Mouse (Mus musculus) adrenal gland, postnatal 14 days (tissue): ENCODE results near the gene Fam219a. TPM values are rescaled to one million over a fixed set of nuclear protein-coding genes. Genes with fewer than 3 reads are reported as not detected.

Experiments used
- DNase-seq: peaks from one replicate; pipeline ENCODE4 v3.0.0; 2021; ENCODE audit warnings: mixed read lengths
- total RNA-seq: library from RNA; stranded (reverse); gene quantifications from 2 replicates; pipeline ENCODE4 v1.2.3, GENCODE M21; 2021

The Fam219a gene
- total RNA-seq, 1 experiment from 2014 or later = 18.2 TPM

GRCm38 (mm10) chr4:41506156-41506555 lies 63.2 kb downstream of the Fam219a start:
- DNase-seq = peak; percentile 88

- DNase-seq = peak; percentile 62
These were observed 64.2 kb downstream of the Fam219a start for GRCm38 (mm10) chr4:41505131-41505551.

- no peak for DNase-seq
These were observed 65.0 kb downstream of the Fam219a start for GRCm38 (mm10) chr4:41504325-41504724.

GRCm38 (mm10) chr4:41502986-41503412 lies 66.3 kb downstream of the Fam219a start, which contains the start of gene AI464131:
Gene AI464131, minus strand, starts transcription at chr4:41503076.
- DNase-seq = peak; percentile 100

- peak; percentile 34 for DNase-seq
These were observed 67.0 kb downstream of the Fam219a start for GRCm38 (mm10) chr4:41502171-41502940.

- DNase-seq = no peak
These were observed 68.6 kb downstream of the Fam219a start for GRCm38 (mm10) chr4:41500787-41501186.

- no peak for DNase-seq
These were observed 69.7 kb downstream of the Fam219a start for GRCm38 (mm10) chr4:41499619-41500018.

- DNase-seq = peak; percentile 36
These were observed 70.4 kb downstream of the Fam219a start for GRCm38 (mm10) chr4:41498921-41499391.

GRCm38 (mm10) chr4:41497995-41498845 lies 71.1 kb downstream of the Fam219a start:
- DNase-seq = no peak

- DNase-seq = peak; percentile 50
These were observed 71.8 kb downstream of the Fam219a start for GRCm38 (mm10) chr4:41497579-41497978.

- DNase-seq = no peak
These were observed 72.3 kb downstream of the Fam219a start for GRCm38 (mm10) chr4:41497046-41497445.

- DNase-seq = no peak
These were observed 73.5 kb downstream of the Fam219a start for GRCm38 (mm10) chr4:41495850-41496249.

- DNase-seq = no peak
These were observed 74.3 kb downstream of the Fam219a start for GRCm38 (mm10) chr4:41495076-41495475.

GRCm38 (mm10) chr4:41494378-41494777 lies 75.0 kb downstream of the Fam219a start:
- DNase-seq = no peak

- DNase-seq = peak; percentile 44
These were observed 75.7 kb downstream of the Fam219a start for GRCm38 (mm10) chr4:41493464-41494116.

- no peak for DNase-seq
These were observed 76.4 kb downstream of the Fam219a start for GRCm38 (mm10) chr4:41492951-41493350.

GRCm38 (mm10) chr4:41481601-41482017 lies 87.7 kb downstream of the Fam219a start:
- DNase-seq = peak; percentile 63

- peak; percentile 56 for DNase-seq
These were observed 89.1 kb downstream of the Fam219a start for GRCm38 (mm10) chr4:41480254-41480653.

- peak; percentile 27 for DNase-seq
These were observed 89.9 kb downstream of the Fam219a start for GRCm38 (mm10) chr4:41479456-41479804.

GRCm38 (mm10) chr4:41478751-41479455 lies 90.4 kb downstream of the Fam219a start:
- no peak for DNase-seq

- no peak for DNase-seq
These were observed 91.6 kb downstream of the Fam219a start for GRCm38 (mm10) chr4:41477648-41478160.

GRCm38 (mm10) chr4:41471384-41471689 lies 98.0 kb downstream of the Fam219a start:
- no peak for DNase-seq
